Mouse (Mus musculus): ENCODE results near the gene Tmem132a. TPM values are rescaled to one million over a fixed set of nuclear protein-coding genes. Genes with fewer than 3 reads are reported as not detected.

Gene Tmem132a
- 100 to 1,000 TPM; 170 to 179 TPM for total RNA-seq (2021)

- DNase-seq, result no peak
These were observed at the start of gene Tmem132a for GRCm38 (mm10) chr19:10869886-10870527. Gene Tmem132a (minus strand): TSS chr19:10869940.

- no peak for DNase-seq
These were observed 48.7 kb upstream of the Tmem132a start for GRCm38 (mm10) chr19:10918321-10918991.

- DNase-seq, result no peak
These were observed 46.8 kb upstream of the Tmem132a start for GRCm38 (mm10) chr19:10916506-10916905.

GRCm38 (mm10) chr19:10914870-10915269 lies 45.1 kb upstream of the Tmem132a start:
- no peak for DNase-seq

- DNase-seq, result no peak
These were observed 44.6 kb upstream of the Tmem132a start for GRCm38 (mm10) chr19:10914291-10914690.

- DNase-seq, result no peak
These were observed 39.5 kb upstream of the Tmem132a start for GRCm38 (mm10) chr19:10909087-10909721.

GRCm38 (mm10) chr19:10907891-10908290 lies 38.2 kb upstream of the Tmem132a start:
- DNase-seq, result peak; percentile 35 to 37

- no peak for DNase-seq
These were observed 35.9 kb upstream of the Tmem132a start for GRCm38 (mm10) chr19:10905728-10906000.

GRCm38 (mm10) chr19:10904927-10905727 lies 35.4 kb upstream of the Tmem132a start:
- peak; percentile 48 to 54 for DNase-seq

GRCm38 (mm10) chr19:10904512-10904911 lies 34.8 kb upstream of the Tmem132a start:
- DNase-seq, result no peak

GRCm38 (mm10) chr19:10901046-10901445 lies 31.3 kb upstream of the Tmem132a start:
- no peak for DNase-seq

GRCm38 (mm10) chr19:10900315-10900714 lies 30.6 kb upstream of the Tmem132a start:
- DNase-seq, result no peak

- DNase-seq, result no peak
These were observed 27.8 kb upstream of the Tmem132a start for GRCm38 (mm10) chr19:10897491-10897890.

GRCm38 (mm10) chr19:10896849-10897248 lies 27.1 kb upstream of the Tmem132a start:
- no peak for DNase-seq

- DNase-seq, result no peak
These were observed 26.0 kb upstream of the Tmem132a start for GRCm38 (mm10) chr19:10895708-10896107.

GRCm38 (mm10) chr19:10895016-10895528 lies 25.3 kb upstream of the Tmem132a start, which contains the start of gene Prpf19:
Gene Prpf19 (plus strand): TSS chr19:10895231.
- DNase-seq, result peak; percentile 97 to 99

GRCm38 (mm10) chr19:10892201-10892600 lies 22.5 kb upstream of the Tmem132a start:
- DNase-seq, result no peak

- peak; percentile 93 for DNase-seq
These were observed 11.8 kb upstream of the Tmem132a start, which contains the start of gene Tmem109 for GRCm38 (mm10) chr19:10881426-10882154. Gene Tmem109 (minus strand): TSS chr19:10882001.

- no peak for DNase-seq
These were observed 11.3 kb upstream of the Tmem132a start for GRCm38 (mm10) chr19:10880975-10881425.

GRCm38 (mm10) chr19:10880085-10880974 lies 10.6 kb upstream of the Tmem132a start:
- no peak for DNase-seq

Measured in layer of hippocampus, postnatal 36 days (tissue).